Mouse (Mus musculus) T-cell, adult 2 months (primary cell): Measurements from ENCODE around the gene Veph1.

Experiments used
- DNase-seq: peaks from one replicate; pipeline ENCODE4 v3.0.0; 2022; ENCODE audit warnings: low spot score

Gene Veph1

GRCm38 (mm10) chr3:66101074-66101473, 195.6 kb downstream of the Veph1 start:
- DNase-seq = no peak

- no peak for DNase-seq
Measured at GRCm38 (mm10) chr3:66091746-66092145, 204.9 kb downstream of the Veph1 start.

GRCm38 (mm10) chr3:66087608-66088007, 209.0 kb downstream of the Veph1 start:
- DNase-seq = no peak

GRCm38 (mm10) chr3:66083856-66084255, 212.8 kb downstream of the Veph1 start:
- DNase-seq = no peak

- DNase-seq = no peak
Measured at GRCm38 (mm10) chr3:66083407-66083806, 213.2 kb downstream of the Veph1 start.

- DNase-seq = no peak
Measured at GRCm38 (mm10) chr3:66082975-66083374, 213.7 kb downstream of the Veph1 start.

- DNase-seq = no peak
Measured at GRCm38 (mm10) chr3:66081363-66081736, 215.3 kb downstream of the Veph1 start.

GRCm38 (mm10) chr3:66080631-66081362, 215.8 kb downstream of the Veph1 start:
- no peak for DNase-seq

- DNase-seq = no peak
Measured at GRCm38 (mm10) chr3:66079886-66080285, 216.8 kb downstream of the Veph1 start.

- no peak for DNase-seq
Measured at GRCm38 (mm10) chr3:66078898-66079537, 217.6 kb downstream of the Veph1 start.

- DNase-seq = no peak
Measured at GRCm38 (mm10) chr3:66078026-66078721, 218.5 kb downstream of the Veph1 start.

- no peak for DNase-seq
Measured at GRCm38 (mm10) chr3:66070274-66070673, 226.4 kb downstream of the Veph1 start.

- no peak for DNase-seq
Measured at GRCm38 (mm10) chr3:66063881-66064280, 232.8 kb downstream of the Veph1 start.

- no peak for DNase-seq
Measured at GRCm38 (mm10) chr3:66056912-66057311, 239.7 kb downstream of the Veph1 start.

GRCm38 (mm10) chr3:66055652-66056051, 241.0 kb downstream of the Veph1 start:
- no peak for DNase-seq

GRCm38 (mm10) chr3:66050092-66050886, 246.3 kb downstream of the Veph1 start:
- DNase-seq = no peak

- no peak for DNase-seq
Measured at GRCm38 (mm10) chr3:66040857-66041494, 255.7 kb downstream of the Veph1 start.

GRCm38 (mm10) chr3:66035226-66035625, 261.4 kb downstream of the Veph1 start:
- DNase-seq = no peak

- no peak for DNase-seq
Measured at GRCm38 (mm10) chr3:66033346-66033745, 263.3 kb downstream of the Veph1 start.

GRCm38 (mm10) chr3:66025454-66025853, 271.2 kb downstream of the Veph1 start:
- DNase-seq = no peak

- no peak for DNase-seq
Measured at GRCm38 (mm10) chr3:66024220-66024792, 272.3 kb downstream of the Veph1 start.
